Mouse (Mus musculus) c-Kit-positive CD71-positive TER-119-negative erythroid progenitor cells, embryonic 14.5 days (primary cell): Measurements from ENCODE around the gene Spryd3.
"Not testable (repeated sequence)": the region's sequence is repeated elsewhere in the genome, so short reads cannot be mapped to it uniquely, and the experiment has no call there.

Experiments
- DNase-seq: peaks from one replicate; pipeline ENCODE4 v3.0.0-alpha.2; 2013; ENCODE audit warnings: low read depth

Gene Spryd3

GRCm38 (mm10) chr15:102136129-102136758 is at the start of gene Spryd3:
TSS of gene Spryd3 (minus strand) at chr15:102136234.
- peak; percentile 94 for DNase-seq

- no peak for DNase-seq
Measured at GRCm38 (mm10) chr15:102183076-102183475, 47.0 kb upstream of the Spryd3 start.

- DNase-seq, result no peak
Measured at GRCm38 (mm10) chr15:102179924-102180323, 43.9 kb upstream of the Spryd3 start.

- no peak for DNase-seq
Measured at GRCm38 (mm10) chr15:102179106-102179505, 43.1 kb upstream of the Spryd3 start.

- peak; percentile 67 for DNase-seq
Measured at GRCm38 (mm10) chr15:102178279-102178678, 42.2 kb upstream of the Spryd3 start.

GRCm38 (mm10) chr15:102177417-102177816 is 41.4 kb upstream of the Spryd3 start:
- DNase-seq, result no peak

- peak; percentile 35 for DNase-seq
Measured at GRCm38 (mm10) chr15:102176571-102177316, 40.7 kb upstream of the Spryd3 start.

- DNase-seq, result no peak
Measured at GRCm38 (mm10) chr15:102175736-102176319, 39.8 kb upstream of the Spryd3 start.

- no peak for DNase-seq
Measured at GRCm38 (mm10) chr15:102173581-102173980, 37.5 kb upstream of the Spryd3 start.

GRCm38 (mm10) chr15:102169064-102169463 is 33.0 kb upstream of the Spryd3 start:
- no peak for DNase-seq

GRCm38 (mm10) chr15:102167620-102168021 is 31.6 kb upstream of the Spryd3 start:
- DNase-seq, result no peak

- DNase-seq, result no peak
Measured at GRCm38 (mm10) chr15:102165468-102166100, 29.6 kb upstream of the Spryd3 start.

- no peak for DNase-seq
Measured at GRCm38 (mm10) chr15:102163900-102164693, 28.1 kb upstream of the Spryd3 start.

GRCm38 (mm10) chr15:102160415-102161060 is 24.5 kb upstream of the Spryd3 start:
- no peak for DNase-seq

- DNase-seq, result no peak
Measured at GRCm38 (mm10) chr15:102156836-102157235, 20.8 kb upstream of the Spryd3 start.

GRCm38 (mm10) chr15:102155006-102155405 is 19.0 kb upstream of the Spryd3 start:
- not testable (repeated sequence) for DNase-seq

GRCm38 (mm10) chr15:102152646-102153045 is 16.6 kb upstream of the Spryd3 start:
- DNase-seq, result no peak

- peak; percentile 56 for DNase-seq
Measured at GRCm38 (mm10) chr15:102150301-102151135, 14.5 kb upstream of the Spryd3 start, which contains the start of gene Soat2. TSS of gene Soat2 (plus strand) at chr15:102150526.

GRCm38 (mm10) chr15:102149561-102149960 is 13.5 kb upstream of the Spryd3 start:
- no peak for DNase-seq

GRCm38 (mm10) chr15:102147674-102148402 is 11.8 kb upstream of the Spryd3 start:
- DNase-seq, result no peak
